Mouse (Mus musculus) cortical plate, adult 2 months (tissue): ENCODE data around the gene Ednra.

Source experiments
- CTCF ChIP-seq: fragments of 200-500 bp; IDR thresholded peaks from 2 replicates; pipeline ENCODE4 v1.5.1; 2011; ENCODE audit warnings: mild to moderate bottlenecking, control low read depth, low read length; ENCODE audit not compliant: insufficient read depth; ENCODE audit errors: extremely low read depth
- POLR2A ChIP-seq: fragments of 200-500 bp; IDR thresholded peaks from 2 replicates; pipeline ENCODE4 v1.6.1; 2011; ENCODE audit warnings: mild to moderate bottlenecking, low read length, control low read depth; ENCODE audit not compliant: insufficient read depth; ENCODE audit errors: extremely low read depth

DNA sequence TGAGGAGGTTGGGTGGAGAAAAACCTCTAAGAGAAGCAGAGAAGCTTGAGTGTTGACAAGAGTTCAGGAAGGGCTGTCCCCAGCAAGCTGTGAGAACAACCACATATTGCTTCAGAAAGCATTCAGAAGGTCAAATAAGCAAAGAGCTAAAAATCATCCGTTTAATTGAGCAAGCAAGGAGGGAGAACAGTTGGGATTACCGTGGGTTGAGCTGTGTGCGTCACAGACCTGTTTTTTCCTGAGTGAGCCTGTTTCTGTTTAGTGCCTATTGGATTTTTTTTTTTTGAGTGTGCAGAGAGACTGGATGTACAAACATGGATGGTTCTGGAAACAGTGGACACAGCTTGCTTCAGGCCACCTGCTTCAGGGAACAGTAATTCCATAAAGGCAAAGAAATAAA, 46.7 kb upstream of the Ednra start:
- TF ChIP-seq POLR2A (no peak), CTCF (no peak)
